Mouse (Mus musculus) heart, adult 9 months (tissue): ENCODE measurements around the gene Zfp74.

Source experiments
- DNase-seq, 2 experiments: peaks; one replicate each; pipeline ENCODE4 v3.0.0; 2022; ENCODE audit warnings: low spot score in 2 of 2

The Zfp74 gene

DNA sequence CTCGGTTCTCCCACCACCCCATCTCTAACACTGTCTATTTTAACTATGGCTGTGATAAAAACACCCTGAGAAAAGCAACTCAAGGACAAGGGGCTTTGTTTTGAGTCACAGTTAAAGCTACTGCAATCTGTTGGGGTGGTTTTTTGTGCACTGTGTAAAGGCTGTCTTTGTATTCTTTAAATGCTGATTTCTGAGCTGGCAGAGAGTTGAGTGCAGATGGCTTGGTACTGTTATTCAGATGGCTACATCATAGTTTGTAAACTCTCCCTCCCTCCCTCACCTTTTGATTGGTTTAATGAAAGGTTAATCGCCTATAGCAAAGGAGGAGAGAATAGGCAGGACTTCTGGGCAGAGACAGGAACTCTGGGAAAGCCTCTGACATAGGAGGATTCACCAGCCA lies 9.7 kb downstream of the Zfp74 start:
- DNase-seq = no peak

DNA sequence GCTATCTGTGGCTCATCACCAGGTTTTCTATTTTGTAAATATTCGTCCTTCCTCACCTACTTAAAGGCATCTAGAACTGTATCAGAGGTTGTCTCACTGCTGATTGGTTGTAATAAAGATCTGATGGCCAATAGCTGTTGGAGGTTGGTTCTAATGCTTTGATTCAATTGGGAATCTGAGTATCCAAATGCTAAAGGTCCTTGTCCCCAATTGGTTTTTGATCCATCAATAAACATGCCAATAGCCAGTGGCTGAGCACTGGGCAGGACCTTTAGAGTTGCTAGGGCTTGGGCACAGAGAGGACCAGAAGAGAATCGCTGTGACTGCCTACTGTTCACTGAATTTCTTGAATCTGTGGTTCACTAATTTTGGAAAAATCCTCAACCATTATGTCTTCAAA lies 10.2 kb downstream of the Zfp74 start:
- DNase-seq = no peak

DNA sequence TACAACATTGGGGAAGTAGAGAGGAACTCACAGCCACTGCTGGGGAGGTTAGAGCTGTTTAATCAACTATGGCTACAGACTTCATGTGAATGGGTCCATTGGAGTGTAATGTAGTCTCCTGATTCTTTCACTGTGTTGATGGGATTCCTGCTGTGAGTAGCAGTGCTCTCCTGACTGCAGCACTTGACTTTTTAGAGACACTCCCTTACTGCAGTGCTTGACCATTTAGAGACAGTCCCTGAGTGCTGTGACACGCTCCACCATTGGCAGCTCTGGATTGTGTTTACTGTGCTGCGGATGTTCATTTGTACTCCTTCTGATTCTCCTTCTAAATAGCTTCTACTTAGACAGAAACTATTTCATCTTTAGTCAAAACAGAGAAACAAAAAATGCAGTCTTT lies 11.1 kb downstream of the Zfp74 start:
- no peak for DNase-seq

DNA sequence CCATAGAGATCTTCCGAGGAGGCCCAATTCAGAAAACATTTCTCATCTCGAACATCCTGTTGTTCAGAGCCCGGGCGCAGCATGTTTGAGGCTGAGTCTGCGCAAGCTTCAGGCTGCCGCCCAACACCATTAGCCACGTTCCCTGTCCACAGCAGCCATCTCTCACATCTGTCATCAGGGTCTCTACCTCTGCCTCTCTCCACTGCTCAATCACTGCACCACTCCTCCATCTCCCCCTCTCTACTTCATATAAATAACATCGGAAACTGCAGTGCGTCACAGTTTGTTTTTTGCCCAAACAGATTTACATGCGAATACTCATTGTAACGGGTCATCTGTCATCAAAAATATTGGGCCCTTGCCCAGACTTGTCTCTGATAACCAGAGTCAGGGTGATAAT lies 12.9 kb downstream of the Zfp74 start:
- DNase-seq = no peak

DNA sequence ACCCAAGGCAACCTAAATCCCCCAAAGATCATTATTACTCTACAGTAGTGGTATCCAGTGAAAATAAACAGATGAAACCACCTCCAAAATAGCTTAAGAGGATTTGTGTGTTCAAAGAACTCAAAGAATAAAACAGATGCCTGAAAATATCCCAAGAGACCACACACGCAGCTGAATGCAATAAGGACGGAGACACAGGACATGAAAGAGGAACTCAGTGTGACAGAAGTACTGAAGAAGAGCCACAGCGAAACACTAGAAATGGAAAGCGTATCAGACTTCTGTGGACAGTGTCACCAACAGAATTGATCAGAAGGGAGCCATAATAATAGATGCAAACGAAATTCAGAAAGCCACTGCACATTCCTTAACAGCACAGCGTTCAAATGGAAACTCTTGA lies 15.0 kb downstream of the Zfp74 start:
- DNase-seq = no peak

DNA sequence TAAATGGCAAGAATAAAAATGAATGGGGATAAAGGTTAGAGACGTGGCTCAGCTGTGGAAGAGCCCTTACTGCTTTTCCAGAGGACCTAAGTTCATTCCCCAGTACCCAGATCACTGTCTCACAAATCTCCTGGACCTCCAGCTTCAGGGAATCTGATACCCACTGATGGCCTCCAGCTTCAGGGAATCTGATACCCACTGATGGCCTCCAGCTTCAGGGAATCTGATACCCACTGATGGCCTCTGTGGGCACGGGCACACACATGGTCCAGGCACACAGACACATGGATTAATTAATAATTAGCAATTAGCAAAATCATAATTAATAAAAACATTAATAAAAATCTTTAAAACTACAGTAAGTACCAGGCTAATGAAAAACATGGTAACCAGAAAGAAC lies 31.1 kb downstream of the Zfp74 start:
- no peak for DNase-seq

DNA sequence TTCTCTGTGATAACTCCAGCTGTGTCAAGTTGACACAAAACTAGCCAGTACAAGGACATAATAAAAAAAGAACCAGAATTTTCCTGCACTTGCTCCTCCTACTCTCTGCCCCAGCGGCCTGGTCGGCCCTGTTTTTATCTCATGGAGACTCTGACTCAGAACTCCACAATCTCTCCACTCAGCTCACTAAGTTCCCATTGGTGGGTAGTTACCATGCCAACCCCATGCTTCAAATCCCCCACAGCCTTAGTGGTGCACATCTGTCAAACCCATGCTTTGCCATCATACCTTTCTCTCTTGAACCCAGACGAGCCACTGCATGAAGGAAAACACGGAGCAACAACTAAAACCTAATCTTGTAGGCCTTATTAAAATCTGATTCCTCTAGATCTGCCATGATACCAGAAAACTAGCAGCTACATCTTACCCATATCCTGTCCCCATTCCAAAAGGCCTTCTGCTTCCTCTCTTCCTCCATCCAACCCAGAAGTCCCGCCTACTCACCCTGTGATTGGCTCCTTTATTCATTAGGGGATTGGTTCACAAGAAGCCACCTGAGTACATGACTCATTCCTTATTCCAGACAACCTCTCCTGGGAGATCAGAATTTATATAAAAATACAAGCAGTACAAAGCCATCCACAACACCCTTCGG lies 32.3 kb downstream of the Zfp74 start:
- no peak for DNase-seq

DNA sequence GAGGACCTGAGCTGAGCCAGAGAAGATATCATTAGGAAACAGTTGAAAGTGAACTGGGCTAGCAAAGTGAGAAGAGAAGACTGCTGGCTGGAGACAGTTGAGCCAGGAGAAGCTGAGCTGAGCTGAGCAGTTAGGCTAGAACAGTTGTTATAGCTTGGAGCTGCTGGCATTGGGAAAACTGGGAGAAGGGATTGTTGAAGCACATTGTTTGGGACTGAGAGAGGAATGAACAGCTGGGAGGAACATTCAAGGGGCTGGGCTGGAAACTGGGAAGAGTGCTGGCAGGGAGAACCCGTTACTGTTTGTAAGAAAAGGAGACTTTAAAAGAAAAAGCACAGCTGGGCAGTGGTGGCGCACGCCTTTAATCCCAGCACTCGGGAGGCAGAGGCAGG lies 35.8 kb downstream of the Zfp74 start:
- DNase-seq = peak in 1 of 2 experiments; percentile 9

DNA sequence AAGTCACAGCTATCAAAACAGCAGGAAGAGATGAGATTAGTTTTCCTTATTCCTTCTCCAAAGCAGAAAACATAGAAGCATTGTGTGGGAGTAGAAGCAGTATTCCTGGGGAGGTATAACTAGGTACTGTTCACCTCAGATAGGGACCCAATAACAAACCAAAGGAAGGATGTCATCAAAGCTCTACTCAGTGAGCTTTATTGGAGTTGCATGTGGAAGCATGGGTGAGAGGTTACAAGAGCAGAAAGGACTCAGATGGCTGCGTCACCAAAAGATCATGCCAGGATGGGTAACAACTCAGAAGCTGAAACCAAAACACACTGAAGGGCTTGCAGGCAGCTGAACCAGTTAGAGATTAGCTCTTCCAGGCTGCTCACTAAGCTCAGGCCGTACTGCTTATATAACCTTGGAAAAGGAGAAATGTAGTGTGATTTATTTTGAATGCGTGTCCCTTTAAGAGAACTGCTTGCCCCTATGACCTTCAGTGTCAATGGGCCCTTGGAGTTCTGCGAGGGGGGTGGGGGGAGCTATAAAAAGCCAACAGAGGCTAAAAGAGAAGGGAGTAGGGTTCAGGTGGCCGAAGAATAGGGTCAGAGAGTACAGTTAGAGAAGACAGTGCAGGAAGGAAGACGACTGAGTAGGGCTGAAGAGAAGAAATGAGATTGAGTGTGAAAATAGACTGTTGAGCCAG lies 36.4 kb downstream of the Zfp74 start:
- DNase-seq = no peak

DNA sequence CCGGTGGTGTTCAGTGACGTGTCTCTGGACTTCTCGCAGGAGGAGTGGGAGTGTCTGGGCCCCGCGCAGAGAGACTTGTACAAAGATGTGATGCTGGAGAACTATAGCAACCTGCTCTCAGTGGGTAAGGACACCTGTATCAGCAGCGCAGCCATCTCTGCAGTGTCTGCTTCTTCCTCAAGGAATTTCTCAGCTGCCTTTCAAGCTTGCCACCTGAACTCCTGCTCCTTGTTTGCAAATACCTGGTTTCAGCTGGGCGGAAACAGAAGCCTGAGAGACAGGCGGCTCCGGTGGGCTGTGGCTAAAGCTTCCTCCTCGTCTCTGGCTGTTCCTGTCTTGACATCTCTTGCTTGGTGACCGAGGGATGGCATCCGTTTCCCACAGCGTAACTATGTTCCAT lies 41.7 kb downstream of the Zfp74 start:
- no peak for DNase-seq

DNA sequence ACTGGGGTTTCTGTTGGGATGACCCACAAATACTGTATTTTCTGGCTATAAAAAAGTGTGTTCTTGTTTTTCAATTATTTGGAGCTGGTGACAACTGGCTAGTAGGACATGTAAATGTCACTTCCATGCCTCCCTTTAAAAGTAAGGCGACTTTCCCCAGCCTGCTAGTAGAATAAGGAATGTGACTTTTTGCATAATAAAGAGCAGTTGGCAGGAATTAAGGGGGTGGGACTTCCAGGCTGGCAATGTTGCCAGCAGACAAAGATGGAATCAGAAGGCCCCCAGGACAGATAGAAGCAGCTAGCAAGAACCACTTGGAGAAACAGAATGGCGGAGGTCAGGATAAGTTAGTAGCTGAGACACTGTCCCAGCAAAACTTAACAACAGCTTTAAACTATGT lies 43.6 kb downstream of the Zfp74 start:
- no peak for DNase-seq

DNA sequence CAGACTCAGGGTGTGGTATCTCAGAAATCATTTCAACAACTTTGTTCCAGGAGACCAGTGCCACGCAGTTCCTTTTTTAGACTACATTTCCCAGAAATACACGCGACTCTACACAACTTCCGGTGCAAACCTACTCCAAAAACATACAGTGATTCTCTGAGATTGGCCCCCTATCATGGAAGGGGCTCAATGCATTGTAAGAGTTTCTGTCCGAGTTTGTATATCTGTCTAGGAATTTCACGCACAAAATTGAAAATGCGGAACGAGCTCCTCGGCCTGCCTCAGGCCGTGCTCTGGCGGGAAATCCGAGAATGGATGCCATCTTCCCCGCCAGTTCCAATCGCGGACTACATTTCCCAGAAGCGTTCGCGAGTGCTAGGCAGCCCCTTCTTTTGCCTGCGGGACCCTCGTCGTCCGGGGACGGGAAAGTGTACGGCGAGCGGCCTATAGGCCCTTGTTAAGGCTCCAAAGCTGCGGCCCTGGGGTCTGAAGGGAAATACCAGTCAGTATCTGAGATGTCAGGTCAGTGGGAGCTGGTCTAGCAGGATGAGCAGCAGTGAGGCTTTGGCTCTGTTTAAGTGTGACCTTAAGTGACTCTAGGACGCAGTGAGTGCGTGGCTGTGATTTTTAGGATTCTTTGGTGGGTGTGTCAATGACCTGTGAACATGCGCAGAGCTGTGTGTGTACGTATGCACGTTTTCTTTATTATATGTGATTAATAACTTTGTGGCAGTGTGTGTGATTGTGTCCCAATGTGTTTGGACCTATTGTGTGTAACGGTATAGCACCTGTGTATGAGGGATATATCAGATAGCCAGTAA lies 45.5 kb downstream of the Zfp74 start, which contains the start of gene Zfp383:
Gene Zfp383, plus strand, starts transcription at position 94 of the 821 bp plus-strand sequence.
- peak; percentile 81 to 88 for DNase-seq

DNA sequence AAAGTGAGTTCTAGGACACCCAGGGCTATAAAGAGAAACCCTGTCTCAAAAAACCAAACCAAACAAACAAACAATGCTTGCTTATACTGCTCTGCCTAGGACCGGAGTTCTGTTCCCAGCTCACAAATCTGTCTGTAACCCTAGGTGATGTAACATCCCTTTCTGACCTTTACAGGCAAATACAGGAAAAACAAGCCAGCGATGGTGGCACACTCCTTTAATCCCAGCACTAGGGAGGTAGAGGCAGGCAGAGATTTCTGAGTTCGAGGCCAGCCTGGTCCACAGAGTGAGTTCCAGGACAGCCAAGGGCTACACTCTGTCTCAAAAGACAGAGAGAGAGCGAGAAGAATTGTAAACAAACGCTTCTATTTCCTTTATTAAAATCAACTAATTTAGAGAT lies 46.7 kb downstream of the Zfp74 start:
- DNase-seq = no peak

DNA sequence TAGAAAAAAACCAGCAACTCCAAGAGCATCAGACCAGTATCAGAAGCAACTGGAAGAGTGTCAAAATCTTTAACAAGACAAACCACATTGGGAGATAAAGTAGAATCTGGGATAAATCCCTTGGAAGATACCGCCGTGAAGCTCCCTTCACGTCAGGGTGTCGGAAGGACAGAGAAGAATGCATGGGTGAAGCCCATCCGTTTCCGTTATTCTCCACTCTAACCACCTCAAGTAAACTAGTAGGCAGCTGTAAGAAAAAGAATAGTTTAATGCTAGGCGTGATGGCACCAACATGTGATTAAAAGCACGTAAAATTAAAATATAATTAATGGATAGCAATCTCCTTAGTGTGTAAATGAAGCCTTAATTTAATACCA lies 47.2 kb downstream of the Zfp74 start:
- no peak for DNase-seq

DNA sequence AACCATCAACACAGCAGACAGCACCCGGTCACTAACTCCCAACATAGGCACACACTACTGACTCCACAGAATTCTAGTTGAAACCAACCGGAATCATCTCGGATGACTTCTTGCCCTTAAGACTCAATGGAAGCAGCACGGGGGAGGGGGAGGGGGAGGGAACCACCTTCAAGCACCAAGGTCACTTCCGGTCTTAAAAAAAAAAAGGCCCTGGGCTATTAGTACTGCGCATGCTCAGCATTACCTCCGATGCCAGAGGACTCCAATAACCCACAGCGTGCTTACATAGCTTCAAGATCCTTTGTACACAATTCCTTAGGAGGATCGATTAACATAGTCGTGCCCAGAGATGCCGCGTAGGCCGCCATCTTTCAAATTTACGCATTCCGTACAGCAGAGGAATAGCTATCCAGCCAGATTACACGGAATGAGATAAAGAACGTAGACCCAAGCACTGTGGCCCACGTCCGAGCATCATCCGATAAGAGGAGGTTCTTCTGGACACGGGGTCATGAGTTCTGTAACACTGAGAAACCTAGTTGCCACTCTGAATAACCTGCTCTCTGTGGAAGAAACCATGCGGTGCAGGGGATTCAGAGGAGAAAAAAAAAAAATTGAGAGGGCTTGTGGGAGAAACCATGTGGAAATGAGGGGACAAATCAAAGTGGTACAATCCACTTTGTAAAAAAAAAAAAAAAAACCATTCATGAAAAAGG lies 47.8 kb downstream of the Zfp74 start, which contains the start of gene Zfp27:
Gene Zfp27, minus strand, starts transcription at position 607 of the 716 bp plus-strand sequence.
- peak; percentile 79 to 84 for DNase-seq

DNA sequence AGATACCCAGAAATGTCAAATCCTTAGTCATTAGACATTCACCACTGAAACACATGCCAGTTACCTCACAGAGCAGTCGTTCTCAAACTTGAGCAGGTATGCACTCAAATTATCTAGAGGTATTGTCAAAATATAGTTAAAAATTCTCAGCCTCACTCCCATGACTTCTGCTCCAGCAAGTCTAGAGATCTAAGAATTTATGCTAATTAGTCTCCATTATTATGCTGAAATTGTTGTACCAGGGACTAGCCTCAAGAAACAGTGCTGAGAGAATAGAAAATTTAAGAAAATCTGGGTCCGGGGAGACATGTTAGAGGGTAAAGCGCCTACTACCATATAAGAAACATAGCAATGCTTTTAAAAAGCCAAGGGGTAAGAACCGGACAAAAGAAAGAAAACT lies 49.8 kb downstream of the Zfp74 start:
- DNase-seq = no peak

DNA sequence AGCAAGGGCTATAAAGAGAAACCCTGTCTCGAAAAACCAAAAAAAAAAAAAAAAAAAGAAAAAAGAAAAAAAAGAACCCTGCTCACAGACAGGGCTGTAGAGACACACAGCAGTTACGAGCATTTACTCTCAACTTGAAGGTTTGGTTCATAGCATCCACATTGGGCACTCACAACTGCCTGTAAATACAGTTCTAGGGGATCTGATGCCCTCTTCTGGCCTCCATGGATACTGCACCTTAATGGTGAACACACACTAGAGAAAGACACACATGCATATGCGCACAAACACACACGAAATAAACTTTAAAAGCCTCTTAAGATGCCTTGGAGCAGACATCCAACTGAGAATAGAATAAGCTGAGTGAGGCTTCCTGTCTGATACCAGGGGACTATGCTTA lies 55.5 kb downstream of the Zfp74 start:
- DNase-seq = no peak

DNA sequence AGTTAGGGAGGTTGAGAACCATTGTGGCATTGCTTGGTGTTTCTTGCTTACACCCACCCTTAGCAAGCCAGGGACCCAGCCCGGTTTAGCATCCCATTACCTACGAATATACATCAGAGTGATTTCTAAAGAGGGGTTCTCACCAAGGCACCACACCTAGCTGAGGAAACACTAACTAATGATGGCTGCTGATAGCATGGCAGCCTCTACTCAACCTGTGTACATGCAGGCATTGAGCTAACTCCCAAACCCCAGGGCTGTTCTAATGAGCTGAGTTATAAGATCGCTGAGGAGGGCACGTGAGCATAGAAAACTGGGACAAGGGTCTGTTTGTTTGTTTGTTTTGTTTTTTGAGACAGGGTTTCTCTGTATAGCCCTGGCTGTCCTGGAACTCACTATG lies 61.1 kb downstream of the Zfp74 start:
- no peak for DNase-seq

DNA sequence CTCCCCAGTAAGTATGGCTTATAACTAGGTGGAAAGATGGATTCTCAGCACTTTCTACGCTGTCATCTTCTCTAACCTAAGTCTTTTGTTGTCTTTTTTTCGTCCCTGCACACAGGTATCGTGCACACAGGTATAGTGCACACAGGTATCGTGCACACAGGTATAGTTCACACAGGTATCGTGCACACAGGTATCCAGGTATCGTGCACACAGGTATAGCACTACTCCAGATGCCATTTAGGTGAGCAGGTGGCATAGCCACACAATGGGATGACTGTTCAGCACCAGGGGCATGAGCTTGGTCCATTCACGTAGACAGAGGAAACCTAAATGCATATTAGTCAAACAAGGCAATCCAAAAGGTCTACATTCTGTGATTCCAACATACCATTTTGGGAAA lies 63.4 kb downstream of the Zfp74 start:
- DNase-seq = no peak

DNA sequence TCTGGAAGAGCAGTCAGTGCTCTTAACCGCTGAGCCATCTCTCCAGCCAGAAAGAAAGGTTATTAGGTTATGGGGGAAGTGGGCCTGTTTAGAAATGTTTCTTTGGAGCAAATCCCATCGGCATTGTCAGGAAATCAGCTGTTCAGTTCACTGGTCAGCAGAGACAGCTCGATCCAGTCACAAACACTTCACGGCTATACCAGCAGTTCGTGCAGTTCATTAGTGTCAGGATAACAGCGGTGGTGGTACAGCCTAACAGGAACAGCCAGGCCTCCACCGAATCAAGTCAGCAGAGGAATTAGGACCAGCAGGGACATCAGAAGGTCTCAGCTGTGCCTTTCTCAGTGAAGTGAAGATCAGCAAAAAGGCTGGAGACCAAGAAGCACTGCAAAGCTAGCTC lies 73.0 kb downstream of the Zfp74 start:
- no peak for DNase-seq
